Mouse (Mus musculus): ENCODE results near the gene Osbpl8.

Osbpl8 gene

DNA sequence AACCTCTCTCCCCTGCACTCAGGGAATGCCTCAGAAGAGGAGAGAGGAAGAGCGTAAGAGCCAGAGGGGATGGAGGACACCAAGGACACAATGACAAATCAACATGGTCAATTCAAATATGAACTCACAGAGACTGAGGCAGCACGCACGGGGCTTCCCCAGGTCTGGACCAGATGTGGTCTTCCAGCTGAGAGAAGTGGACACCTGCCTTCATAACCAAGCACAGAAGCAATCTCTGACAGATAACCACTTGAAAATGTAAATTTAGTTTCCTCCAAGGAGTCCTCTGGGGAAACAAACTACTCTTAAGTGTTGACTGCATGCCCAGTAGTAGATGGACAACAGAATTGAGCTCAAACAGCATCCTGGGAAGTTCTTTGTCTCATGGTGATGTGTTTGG, 9.5 kb upstream of the Osbpl8 start:
- DNase-seq: no peak

GRCm38 (mm10) chr10:111155571-111155970, 9.0 kb upstream of the Osbpl8 start:
- DNase-seq: no peak

DNA sequence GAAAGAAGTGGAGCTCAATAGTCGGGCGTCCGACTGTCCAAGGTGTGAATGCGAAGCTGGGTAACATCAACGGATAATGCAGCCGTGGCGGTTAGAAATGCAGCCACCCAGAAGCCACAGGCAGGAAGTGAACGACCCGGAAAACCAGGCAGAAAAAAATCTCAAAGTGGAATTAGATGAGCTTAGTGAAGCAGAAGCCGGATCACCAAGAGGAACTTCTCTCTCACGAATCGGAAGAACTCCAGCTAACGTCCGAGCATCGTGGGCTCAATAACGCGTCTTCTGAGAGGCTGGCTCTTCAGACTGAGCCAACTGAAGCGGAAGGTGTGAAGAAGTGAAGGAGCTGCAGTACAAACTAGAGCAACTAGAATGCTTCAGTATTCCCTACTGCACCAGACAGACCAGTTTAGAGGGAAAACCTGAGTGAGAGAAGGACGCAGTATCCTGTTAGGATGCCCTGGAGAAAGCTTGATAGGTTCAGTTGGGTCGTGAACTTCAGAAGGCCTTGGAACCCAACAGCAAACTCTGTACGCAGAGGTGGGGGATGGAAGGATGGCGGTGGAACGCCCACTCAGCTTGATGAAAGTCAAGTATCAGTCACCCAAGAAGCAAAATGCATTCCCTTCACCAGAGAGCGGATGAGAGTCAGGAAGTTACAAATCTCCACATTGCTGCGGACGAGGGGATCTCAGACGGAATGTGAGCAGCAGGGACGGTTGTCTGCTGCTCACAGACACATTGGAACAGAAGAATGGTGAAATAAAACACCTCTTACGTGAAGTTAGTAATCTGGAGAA, 8.0 kb upstream of the Osbpl8 start:
- DNase-seq: no peak

GRCm38 (mm10) chr10:111157241-111157659, 7.3 kb upstream of the Osbpl8 start:
- DNase-seq: no peak

DNA sequence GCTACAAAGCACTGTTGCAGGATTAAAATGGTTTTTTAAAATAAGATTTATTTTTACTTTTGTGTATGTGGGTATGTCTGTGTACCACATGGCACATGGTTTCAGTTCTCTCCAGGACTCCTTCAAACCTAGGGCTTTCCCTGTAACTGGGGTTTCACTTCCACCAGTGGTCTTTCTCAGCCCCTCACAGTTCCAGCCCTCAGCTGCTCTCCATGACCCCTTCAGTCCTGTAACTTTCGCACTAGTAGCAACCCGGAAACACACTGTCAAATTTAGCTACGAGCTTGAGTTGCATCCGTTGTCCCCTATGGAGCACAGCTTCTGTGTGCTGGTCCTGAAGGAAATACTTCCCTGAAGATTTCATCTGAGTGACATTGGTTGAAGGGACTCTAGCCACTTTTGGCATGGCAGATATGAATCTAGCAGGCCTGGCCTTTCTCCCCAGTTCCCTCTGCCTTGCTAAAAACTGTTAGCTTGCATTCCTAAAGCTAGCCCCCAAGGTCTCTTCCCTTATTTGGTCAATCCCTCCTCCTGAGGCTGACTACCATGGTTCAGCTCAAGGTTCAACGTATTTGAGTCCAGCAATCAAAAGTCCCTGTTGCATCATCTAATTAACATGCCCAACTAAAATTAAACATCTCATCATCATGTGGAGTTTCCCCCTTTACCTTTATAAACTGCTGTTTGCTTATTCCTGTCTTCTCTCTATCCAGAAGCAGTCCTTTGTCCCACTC, 4.6 kb upstream of the Osbpl8 start:
- peak; percentile 22 to 54 for DNase-seq

DNA sequence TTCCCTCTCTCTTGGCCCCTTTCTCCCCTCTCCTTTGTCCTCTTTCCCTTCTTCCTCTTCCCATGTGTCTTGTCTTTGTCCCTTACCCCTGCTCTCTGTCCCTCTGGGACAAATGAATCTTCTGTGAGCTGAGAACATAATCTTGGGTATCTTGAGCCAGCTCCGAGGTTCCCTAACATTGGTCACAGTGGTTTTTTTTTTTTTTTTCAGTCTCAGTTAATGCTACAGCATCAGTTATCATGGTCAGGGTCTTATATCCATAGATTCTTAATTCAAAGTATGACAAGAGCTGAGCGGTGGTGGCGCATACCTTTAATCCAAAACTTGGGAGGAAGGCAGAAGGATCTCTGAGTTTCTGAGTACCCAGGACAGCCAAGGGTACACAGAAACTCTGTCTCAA, 4.0 kb upstream of the Osbpl8 start:
- no peak for DNase-seq

- DNase-seq: no peak
Observed at GRCm38 (mm10) chr10:111161373-111161772, 3.2 kb upstream of the Osbpl8 start.

GRCm38 (mm10) chr10:111163025-111163424, 1.5 kb upstream of the Osbpl8 start:
- DNase-seq: no peak

- DNase-seq: no peak
Observed at GRCm38 (mm10) chr10:111163601-111164240, 831 bp upstream of the Osbpl8 start.

DNA sequence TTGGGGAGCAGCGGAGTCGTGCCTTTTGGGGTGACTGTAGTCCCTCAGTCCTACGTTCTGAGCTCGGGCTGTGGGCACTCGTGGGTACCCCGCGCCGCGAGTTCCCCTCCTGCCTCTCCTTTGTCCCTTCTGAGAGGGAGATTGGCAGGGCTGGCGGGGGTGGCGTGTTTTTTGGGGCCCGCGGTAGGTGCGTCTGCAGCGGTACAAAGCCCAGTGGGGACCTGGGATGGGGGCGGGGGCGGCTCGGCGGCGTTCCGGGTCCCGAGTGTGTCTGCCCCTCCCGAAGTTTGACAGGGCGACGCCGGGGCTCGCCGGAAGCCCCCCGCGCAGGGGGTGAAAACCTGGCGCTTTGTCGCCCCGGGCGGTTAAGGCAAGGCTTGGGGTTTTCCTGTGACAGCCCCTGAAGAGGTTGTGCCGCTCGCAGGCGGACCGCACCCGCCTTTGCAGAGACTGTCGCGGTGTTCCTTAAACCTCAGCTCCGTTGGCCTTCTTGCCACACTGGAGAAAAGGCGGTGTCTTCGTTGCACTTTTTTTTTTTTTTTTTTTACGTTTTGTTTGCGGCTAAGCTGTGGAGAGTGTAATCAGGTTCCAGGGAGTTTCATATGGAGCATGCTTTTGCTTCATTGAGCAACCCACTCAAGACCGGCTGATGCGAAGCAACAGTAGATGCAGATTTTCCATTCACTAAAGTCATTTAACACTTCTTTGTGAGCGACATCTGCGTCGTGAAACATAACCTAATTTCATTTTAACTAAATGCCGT, 848 bp downstream of the Osbpl8 start:
- peak; percentile 46 to 69 for DNase-seq

- no peak for DNase-seq
Observed at GRCm38 (mm10) chr10:111166057-111166841, 1.7 kb downstream of the Osbpl8 start.

DNA sequence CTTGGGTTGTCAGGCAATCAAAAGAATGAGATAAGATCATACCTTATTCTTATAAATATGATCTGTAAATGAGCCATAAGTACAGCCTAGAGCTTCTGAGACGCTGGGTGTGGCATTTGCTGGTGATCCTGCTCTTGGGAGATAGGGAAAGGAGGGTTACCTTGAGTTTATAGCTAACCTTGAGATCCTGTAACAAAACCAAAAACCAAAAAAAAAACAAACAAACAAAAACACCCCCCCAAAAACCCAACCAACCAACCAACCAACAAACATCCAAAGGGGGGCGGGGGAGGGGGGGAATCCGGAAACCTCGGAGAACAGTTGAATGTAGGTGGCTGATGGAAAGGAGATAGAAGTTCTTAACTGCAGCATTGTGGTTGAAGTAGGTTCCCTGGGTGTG, 2.9 kb downstream of the Osbpl8 start:
- DNase-seq: no peak

DNA sequence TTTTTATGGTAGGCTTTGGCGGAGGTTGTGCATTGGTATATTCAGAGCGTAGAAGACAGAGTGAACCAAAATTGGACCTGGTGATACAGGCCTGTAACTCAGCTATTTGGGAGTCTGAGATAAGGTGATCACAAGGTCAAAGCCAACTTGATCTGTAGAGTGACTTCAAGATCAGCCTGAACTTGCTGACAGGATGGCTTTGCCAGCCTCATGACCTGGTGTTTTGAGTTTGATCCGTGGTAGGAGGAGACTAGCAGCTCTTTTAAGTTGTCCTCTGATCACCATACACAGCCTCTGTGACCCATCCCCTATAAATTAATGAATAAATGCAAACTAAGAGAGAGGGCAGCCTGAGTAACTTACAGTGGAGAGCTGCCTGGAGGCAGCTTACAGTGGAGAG, 3.8 kb downstream of the Osbpl8 start:
- DNase-seq: no peak

DNA sequence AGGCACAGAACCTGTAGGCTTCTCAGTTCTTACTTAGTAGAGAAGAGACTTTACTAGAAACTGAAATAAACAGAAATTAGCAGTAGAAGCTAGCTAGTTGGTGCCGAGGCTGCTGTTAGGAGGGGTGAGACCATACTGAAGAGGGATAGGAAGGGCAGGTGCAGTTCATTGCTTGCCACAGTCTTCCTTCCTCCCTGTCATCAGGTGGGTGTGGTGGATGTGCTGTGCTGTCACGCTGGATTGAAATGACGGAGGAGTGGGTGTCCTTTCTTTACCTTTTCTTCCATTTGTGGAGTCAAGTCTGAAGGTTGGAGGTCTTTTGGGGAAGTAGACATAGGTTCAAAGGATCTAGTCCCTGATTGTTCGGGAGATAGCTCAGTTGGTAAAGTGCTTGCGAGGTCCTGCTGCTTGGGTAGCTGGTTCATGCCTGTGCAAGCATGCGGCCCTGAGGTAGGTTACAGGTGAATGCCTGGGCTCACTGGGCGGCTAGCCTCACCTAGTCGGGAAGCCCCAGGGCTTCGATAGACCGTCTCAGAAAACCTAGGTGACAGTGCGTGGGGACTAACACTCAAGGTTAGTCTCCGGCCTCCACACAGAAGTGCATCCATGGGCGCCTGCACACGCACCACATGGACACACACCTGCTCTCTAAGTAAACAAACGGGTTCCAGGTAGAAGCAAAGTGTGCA, 6.8 kb downstream of the Osbpl8 start:
- no peak for DNase-seq

GRCm38 (mm10) chr10:111173589-111174247, 9.2 kb downstream of the Osbpl8 start:
- DNase-seq: peak in 1 of 2 experiments; percentile 5

GRCm38 (mm10) chr10:111177336-111177735, 12.8 kb downstream of the Osbpl8 start:
- DNase-seq: peak in 1 of 2 experiments; percentile 12

- DNase-seq: peak in 1 of 2 experiments; percentile 22
Observed at GRCm38 (mm10) chr10:111178024-111178423, 13.5 kb downstream of the Osbpl8 start.

- DNase-seq: no peak
Observed at GRCm38 (mm10) chr10:111180633-111181032, 16.1 kb downstream of the Osbpl8 start.

GRCm38 (mm10) chr10:111183634-111184270, 19.2 kb downstream of the Osbpl8 start:
- peak; percentile 57 to 70 for DNase-seq

GRCm38 (mm10) chr10:111185574-111186269, 21.2 kb downstream of the Osbpl8 start:
- no peak for DNase-seq
